Mouse (Mus musculus): ENCODE measurements around the gene 1700056E22Rik. TPM values are rescaled to one million over a fixed set of nuclear protein-coding genes. Genes with fewer than 3 reads are reported as not detected.

1700056E22Rik gene
- polyA plus RNA-seq, 1 experiment from 2014 or later: 1.7 TPM

GRCm38 (mm10) chr1:184053141-184053540, 19.0 kb upstream of the 1700056E22Rik start:
- Histone ChIP-seq H3K27me3 (ENCODE audit: insufficient read depth, low read length) (no peaks in the 10 kb centered on the region), H3K36me3 (ENCODE audit: insufficient read depth, low read length) (no peaks in the 10 kb centered on the region), H3K9me3 (ENCODE audit: low read length) (no peaks in the 10 kb centered on the region), H3K9ac (replicated peaks; ENCODE audit: low read length) (no peak overlapping the region), H3K4me1 (ENCODE audit: insufficient read depth, low read length) (peaks cover 10% of the 10 kb centered on the region), H3K27ac (ENCODE audit: low read length) (no peak overlapping the region), H3K4me3 (ENCODE audit: low read length) (no peak overlapping the region), H3K4me2 (replicated peaks; ENCODE audit: low read depth, low read length) (no peak overlapping the region)
- 76% methylated on average over 4 of the region's 4 CpGs for WGBS
- no peak for ATAC-seq (ENCODE audit: low FRiP score, low TSS enrichment)

- Histone ChIP-seq H3K4me1 (ENCODE audit: insufficient read depth, low read length) (peaks cover 10% of the 10 kb centered on the region), H3K27ac (ENCODE audit: low read length) (no peak overlapping the region), H3K4me2 (replicated peaks; ENCODE audit: low read depth, low read length) (no peak overlapping the region), H3K27me3 (ENCODE audit: insufficient read depth, low read length) (no peaks in the 10 kb centered on the region), H3K9me3 (ENCODE audit: low read length) (no peaks in the 10 kb centered on the region), H3K9ac (replicated peaks; ENCODE audit: low read length) (no peak overlapping the region), H3K36me3 (ENCODE audit: insufficient read depth, low read length) (no peaks in the 10 kb centered on the region), H3K4me3 (ENCODE audit: low read length) (no peak overlapping the region)
- no peak for ATAC-seq (ENCODE audit: low FRiP score, low TSS enrichment)
- 58% methylated on average over 4 of the region's 4 CpGs for WGBS
Observed at GRCm38 (mm10) chr1:184052331-184052730, 18.2 kb upstream of the 1700056E22Rik start.

- Histone ChIP-seq H3K9ac (replicated peaks; ENCODE audit: low read length) (no peak overlapping the region), H3K9me3 (ENCODE audit: low read length) (no peaks in the 10 kb centered on the region), H3K27ac (ENCODE audit: low read length) (no peak overlapping the region), H3K4me1 (ENCODE audit: insufficient read depth, low read length) (peaks cover 10% of the 10 kb centered on the region), H3K4me2 (replicated peaks; ENCODE audit: low read depth, low read length) (no peak overlapping the region), H3K36me3 (ENCODE audit: insufficient read depth, low read length) (no peaks in the 10 kb centered on the region), H3K4me3 (ENCODE audit: low read length) (no peak overlapping the region), H3K27me3 (ENCODE audit: insufficient read depth, low read length) (no peaks in the 10 kb centered on the region)
- ATAC-seq (ENCODE audit: low FRiP score, low TSS enrichment): peak; percentile 67; the same call in 1 of the 2 replicates
- 15% methylated on average over 6 of the region's 6 CpGs for WGBS
Observed at GRCm38 (mm10) chr1:184051824-184052223, 17.7 kb upstream of the 1700056E22Rik start.

- no peaks in the 10 kb centered on the region for H3K9me3 ChIP-seq (ENCODE audit: low read length)
- no peak overlapping the region for H3K4me3 ChIP-seq (ENCODE audit: low read length)
- H3K4me2 ChIP-seq (replicated peaks; ENCODE audit: low read depth, low read length): no peak overlapping the region
- H3K9ac ChIP-seq (replicated peaks; ENCODE audit: low read length): no peak overlapping the region
- no peak for ATAC-seq (ENCODE audit: low FRiP score, low TSS enrichment)
- no peaks in the 10 kb centered on the region for H3K27me3 ChIP-seq (ENCODE audit: insufficient read depth, low read length)
- H3K4me1 ChIP-seq (ENCODE audit: insufficient read depth, low read length): peaks cover 10% of the 10 kb centered on the region
- H3K36me3 ChIP-seq (ENCODE audit: insufficient read depth, low read length): no peaks in the 10 kb centered on the region
- no peak overlapping the region for H3K27ac ChIP-seq (ENCODE audit: low read length)
- 33% methylated on average over 1 of the region's 1 CpGs for WGBS
Observed at GRCm38 (mm10) chr1:184051286-184051685, 17.2 kb upstream of the 1700056E22Rik start.

- H3K36me3 ChIP-seq (ENCODE audit: insufficient read depth, low read length): no peaks in the 10 kb centered on the region
- 61% methylated on average over 10 of the region's 10 CpGs for WGBS
- peaks cover 14% of the 10 kb centered on the region for H3K4me1 ChIP-seq (ENCODE audit: insufficient read depth, low read length)
- no peak overlapping the region for H3K4me2 ChIP-seq (replicated peaks; ENCODE audit: low read depth, low read length)
- H3K4me3 ChIP-seq (ENCODE audit: low read length): no peak overlapping the region
- H3K9me3 ChIP-seq (ENCODE audit: low read length): no peaks in the 10 kb centered on the region
- no peak overlapping the region for H3K27ac ChIP-seq (ENCODE audit: low read length)
- no peaks in the 10 kb centered on the region for H3K27me3 ChIP-seq (ENCODE audit: insufficient read depth, low read length)
- H3K9ac ChIP-seq (replicated peaks; ENCODE audit: low read length): no peak overlapping the region
- ATAC-seq (ENCODE audit: low FRiP score, low TSS enrichment): no peak
Observed at GRCm38 (mm10) chr1:184048675-184049418, 14.7 kb upstream of the 1700056E22Rik start.

GRCm38 (mm10) chr1:184047818-184048217, 13.7 kb upstream of the 1700056E22Rik start:
- 82% methylated on average over 9 of the region's 9 CpGs for WGBS
- Histone ChIP-seq H3K4me2 (replicated peaks; ENCODE audit: low read depth, low read length) (no peak overlapping the region), H3K9me3 (ENCODE audit: low read length) (no peaks in the 10 kb centered on the region), H3K4me3 (ENCODE audit: low read length) (no peak overlapping the region), H3K27me3 (ENCODE audit: insufficient read depth, low read length) (no peaks in the 10 kb centered on the region), H3K27ac (ENCODE audit: low read length) (no peak overlapping the region), H3K36me3 (ENCODE audit: insufficient read depth, low read length) (no peaks in the 10 kb centered on the region), H3K4me1 (ENCODE audit: insufficient read depth, low read length) (peaks cover 14% of the 10 kb centered on the region), H3K9ac (replicated peaks; ENCODE audit: low read length) (no peak overlapping the region)
- ATAC-seq (ENCODE audit: low FRiP score, low TSS enrichment): no peak

- no peak for ATAC-seq (ENCODE audit: low FRiP score, low TSS enrichment)
- H3K4me1 ChIP-seq (ENCODE audit: insufficient read depth, low read length): peaks cover 12% of the 10 kb centered on the region
- WGBS: 34% methylated on average over 6 of the region's 6 CpGs
- H3K4me3 ChIP-seq (ENCODE audit: low read length): no peak overlapping the region
- no peak overlapping the region for H3K27ac ChIP-seq (ENCODE audit: low read length)
- H3K9ac ChIP-seq (replicated peaks; ENCODE audit: low read length): no peak overlapping the region
- H3K27me3 ChIP-seq (ENCODE audit: insufficient read depth, low read length): no peaks in the 10 kb centered on the region
- no peaks in the 10 kb centered on the region for H3K9me3 ChIP-seq (ENCODE audit: low read length)
- H3K4me2 ChIP-seq (replicated peaks; ENCODE audit: low read depth, low read length): no peak overlapping the region
- H3K36me3 ChIP-seq (ENCODE audit: insufficient read depth, low read length): no peaks in the 10 kb centered on the region
Observed at GRCm38 (mm10) chr1:184046070-184046677, 12.1 kb upstream of the 1700056E22Rik start.

- no peaks in the 10 kb centered on the region for H3K9me3 ChIP-seq (ENCODE audit: low read length)
- H3K36me3 ChIP-seq (ENCODE audit: insufficient read depth, low read length): no peaks in the 10 kb centered on the region
- H3K4me2 ChIP-seq (replicated peaks; ENCODE audit: low read depth, low read length): no peak overlapping the region
- WGBS: 71% methylated on average over 6 of the region's 6 CpGs
- H3K27ac ChIP-seq (ENCODE audit: low read length): no peak overlapping the region
- ATAC-seq (ENCODE audit: low FRiP score, low TSS enrichment): no peak
- peaks cover 12% of the 10 kb centered on the region for H3K4me1 ChIP-seq (ENCODE audit: insufficient read depth, low read length)
- no peak overlapping the region for H3K9ac ChIP-seq (replicated peaks; ENCODE audit: low read length)
- no peak overlapping the region for H3K4me3 ChIP-seq (ENCODE audit: low read length)
- H3K27me3 ChIP-seq (ENCODE audit: insufficient read depth, low read length): no peaks in the 10 kb centered on the region
Observed at GRCm38 (mm10) chr1:184043391-184043790, 9.3 kb upstream of the 1700056E22Rik start.

- Histone ChIP-seq H3K9me3 (ENCODE audit: low read length) (no peaks in the 10 kb centered on the region), H3K4me3 (ENCODE audit: low read length) (no peak overlapping the region), H3K27me3 (ENCODE audit: insufficient read depth, low read length) (no peaks in the 10 kb centered on the region), H3K36me3 (ENCODE audit: insufficient read depth, low read length) (no peaks in the 10 kb centered on the region), H3K9ac (replicated peaks; ENCODE audit: low read length) (no peak overlapping the region), H3K4me1 (ENCODE audit: insufficient read depth, low read length) (peaks cover 12% of the 10 kb centered on the region), H3K4me2 (replicated peaks; ENCODE audit: low read depth, low read length) (no peak overlapping the region), H3K27ac (ENCODE audit: low read length) (no peak overlapping the region)
- 77% methylated on average over 9 of the region's 9 CpGs for WGBS
- ATAC-seq (ENCODE audit: low FRiP score, low TSS enrichment): no peak
Observed at GRCm38 (mm10) chr1:184042745-184043144, 8.6 kb upstream of the 1700056E22Rik start.
